Mouse (Mus musculus) spleen, adult 2 months (tissue): Measurements from ENCODE around the gene Acad10. TPM values are rescaled to one million over a fixed set of nuclear protein-coding genes. Genes with fewer than 3 reads are reported as not detected.

ENCODE experiments used
- DNase-seq, 2 experiments: peaks; one replicate each; pipeline versions ENCODE4 v3.0.0 to v3.0.0-alpha.2; 2012 to 2021; ENCODE audit warnings: low spot score in 2 of 2, low read depth in 1 of 2
- H3K27ac ChIP-seq: fragments of 200-500 bp; 2 replicates; pipeline ENCODE4 v1.5.1; 2012; ENCODE audit warnings: low read length, inconsistent platforms; ENCODE audit not compliant: insufficient read depth
- H3K27me3 ChIP-seq: fragments of 200-500 bp; 2 replicates; pipeline ENCODE4 v1.6.1; 2012; ENCODE audit warnings: mild to moderate bottlenecking, moderate library complexity, low read length, inconsistent platforms; ENCODE audit not compliant: control insufficient read depth, insufficient read depth
- H3K36me3 ChIP-seq: fragments of 200-500 bp; 2 replicates; pipeline ENCODE4 v1.6.1; 2012; ENCODE audit warnings: mild to moderate bottlenecking, low read length, inconsistent platforms; ENCODE audit not compliant: control insufficient read depth, insufficient read depth
- H3K4me1 ChIP-seq: fragments of 200-500 bp; 2 replicates; pipeline ENCODE4 v1.6.1; 2011; ENCODE audit warnings: inconsistent platforms; ENCODE audit not compliant: control insufficient read depth, insufficient read depth, insufficient read length
- H3K4me3 ChIP-seq: fragments of 200-500 bp; 2 replicates; pipeline ENCODE4 v1.5.1; 2011; ENCODE audit warnings: mild to moderate bottlenecking, inconsistent platforms; ENCODE audit not compliant: insufficient read depth, insufficient read length; ENCODE audit errors: extremely low read depth
- CTCF ChIP-seq: fragments of 200-500 bp; IDR thresholded peaks from 2 replicates; pipeline ENCODE4 v1.5.1; 2011; ENCODE audit warnings: mild to moderate bottlenecking, inconsistent platforms; ENCODE audit not compliant: insufficient read depth, insufficient read length, insufficient replicate concordance; ENCODE audit errors: extremely low read depth
- POLR2A ChIP-seq: fragments of 200-500 bp; IDR thresholded peaks from 2 replicates; pipeline ENCODE4 v1.6.1; 2011; ENCODE audit warnings: low read depth, low read length, inconsistent platforms
- WGBS: fragments of 180-500 bp; shearing (Covaris S2); methylation state at CpG from one replicate; pipeline ENCODE4 v1.1.7; 2018; 5-methylcytosine and 5-hydroxymethylcytosine counted together
- polyA plus RNA-seq: library from polyadenylated mRNA; depleted of rRNA; stranded (reverse); fragments of >200 nt; gene quantifications from 2 replicates; pipeline ENCODE4 v1.2.3, GENCODE M21; 2012

Gene Acad10
- polyA plus RNA-seq, 1 experiment: 3.9 TPM

- Histone ChIP-seq H3K4me3 (no peak overlapping the region), H3K36me3 (no peaks in the 10 kb centered on the region), H3K27me3 (no peaks in the 10 kb centered on the region), H3K27ac (no peak overlapping the region), H3K4me1 (peaks cover 17% of the 10 kb centered on the region; the same call in 1 of the 2 replicates)
- no peak for TF ChIP-seq CTCF
- no peak for TF ChIP-seq POLR2A
- 71% methylated on average over 7 of the region's 7 CpGs for WGBS
- no peak for DNase-seq
These were observed 62.2 kb downstream of the Acad10 start for GRCm38 (mm10) chr5:121597991-121598537.

GRCm38 (mm10) chr5:121597332-121597731, 63.0 kb downstream of the Acad10 start:
- DNase-seq: no peak
- H3K36me3 ChIP-seq: no peaks in the 10 kb centered on the region
- TF ChIP-seq POLR2A (no peak), CTCF (no peak)
- H3K4me1 ChIP-seq: peaks cover 19% of the 10 kb centered on the region; the same call in 1 of the 2 replicates
- no peaks in the 10 kb centered on the region for H3K27me3 ChIP-seq
- 33% methylated on average over 4 of the region's 4 CpGs for WGBS
- peak overlapping the region; percentile 68 for H3K27ac ChIP-seq
- H3K4me3 ChIP-seq: no peak overlapping the region

- Histone ChIP-seq H3K4me1 (peaks cover 22% of the 10 kb centered on the region; the same call in 1 of the 2 replicates), H3K27ac (no peak overlapping the region), H3K4me3 (no peak overlapping the region), H3K27me3 (no peaks in the 10 kb centered on the region), H3K36me3 (no peaks in the 10 kb centered on the region)
- 74% methylated on average over 6 of the region's 6 CpGs for WGBS
- no peak for DNase-seq
- no peak for TF ChIP-seq CTCF
- TF ChIP-seq POLR2A: no peak
These were observed 64.1 kb downstream of the Acad10 start for GRCm38 (mm10) chr5:121596226-121596625.

GRCm38 (mm10) chr5:121595758-121596157, 64.6 kb downstream of the Acad10 start:
- Histone ChIP-seq H3K36me3 (no peaks in the 10 kb centered on the region), H3K27ac (no peak overlapping the region), H3K4me3 (no peak overlapping the region), H3K27me3 (no peaks in the 10 kb centered on the region), H3K4me1 (peaks cover 22% of the 10 kb centered on the region; the same call in 1 of the 2 replicates)
- TF ChIP-seq CTCF (no peak), POLR2A (no peak)
- DNase-seq: no peak
- 75% methylated on average over 6 of the region's 6 CpGs for WGBS

- Histone ChIP-seq H3K27ac (no peak overlapping the region), H3K4me1 (peaks cover 22% of the 10 kb centered on the region; the same call in 1 of the 2 replicates), H3K36me3 (peaks cover 2% of the 10 kb centered on the region; the same call in 1 of the 2 replicates), H3K4me3 (no peak overlapping the region), H3K27me3 (no peaks in the 10 kb centered on the region)
- DNase-seq: no peak
- no peak for TF ChIP-seq CTCF
- TF ChIP-seq POLR2A: no peak
- WGBS: 68% methylated on average over 6 of the region's 6 CpGs
These were observed 65.5 kb downstream of the Acad10 start for GRCm38 (mm10) chr5:121594714-121595313.

GRCm38 (mm10) chr5:121593451-121594401, 66.6 kb downstream of the Acad10 start, which contains the start of gene Aldh2:
Gene Aldh2 (minus strand): TSS chr5:121593824.
- H3K27ac ChIP-seq: peak within 1 kb of the TSS; percentile 76
- H3K27me3 ChIP-seq: no peaks in the 10 kb centered on the region
- TF ChIP-seq CTCF: no peak
- TF ChIP-seq POLR2A: peak; percentile 83
- 2% methylated on average over 47 of the region's 47 CpGs for WGBS
- peak within 1 kb of the TSS; percentile 83 for H3K4me3 ChIP-seq
- peak; percentile 36 to 81 for DNase-seq
- peaks cover 2% of the 10 kb centered on the region; the same call in 1 of the 2 replicates for H3K36me3 ChIP-seq
- H3K4me1 ChIP-seq: peaks cover 22% of the 10 kb centered on the region; the same call in 1 of the 2 replicates
